Mouse (Mus musculus): Measurements from ENCODE around the gene Mgat4e.
"Not testable (repeated sequence)": the region's sequence is repeated elsewhere in the genome, so short reads cannot be mapped to it uniquely, and the experiment has no call there.

Gene Mgat4e

GRCm38 (mm10) chr1:134555871-134556670, 6.6 kb upstream of the Mgat4e start:
- DNase-seq = no peak

- DNase-seq = no peak
Observed at GRCm38 (mm10) chr1:134555240-134555870, 5.9 kb upstream of the Mgat4e start.

GRCm38 (mm10) chr1:134552396-134552795, 2.9 kb upstream of the Mgat4e start:
- no peak for DNase-seq

GRCm38 (mm10) chr1:134551869-134552268, 2.4 kb upstream of the Mgat4e start:
- no peak for DNase-seq

- no peak for DNase-seq
Observed at GRCm38 (mm10) chr1:134548231-134548630, 1.3 kb downstream of the Mgat4e start.

- no peak for DNase-seq
Observed at GRCm38 (mm10) chr1:134540610-134541009, 8.9 kb downstream of the Mgat4e start.

- no peak for DNase-seq
Observed at GRCm38 (mm10) chr1:134535513-134535912, 14.0 kb downstream of the Mgat4e start.

GRCm38 (mm10) chr1:134535054-134535453, 14.4 kb downstream of the Mgat4e start:
- DNase-seq = no peak

- not testable (repeated sequence) for DNase-seq
Observed at GRCm38 (mm10) chr1:134533710-134534109, 15.8 kb downstream of the Mgat4e start.

- DNase-seq = no peak
Observed at GRCm38 (mm10) chr1:134530618-134531017, 18.9 kb downstream of the Mgat4e start.

- no peak for DNase-seq
Observed at GRCm38 (mm10) chr1:134526752-134527151, 22.7 kb downstream of the Mgat4e start.

GRCm38 (mm10) chr1:134525015-134525414, 24.5 kb downstream of the Mgat4e start:
- DNase-seq = no peak

- DNase-seq = no peak
Observed at GRCm38 (mm10) chr1:134524424-134524823, 25.1 kb downstream of the Mgat4e start.

- no peak for DNase-seq
Observed at GRCm38 (mm10) chr1:134522325-134522724, 27.2 kb downstream of the Mgat4e start.

GRCm38 (mm10) chr1:134521163-134521562, 28.3 kb downstream of the Mgat4e start:
- no peak for DNase-seq

- DNase-seq = no peak
Observed at GRCm38 (mm10) chr1:134520001-134520721, 29.3 kb downstream of the Mgat4e start.

- not testable (repeated sequence) for DNase-seq
Observed at GRCm38 (mm10) chr1:134519201-134519600, 30.3 kb downstream of the Mgat4e start.

GRCm38 (mm10) chr1:134518677-134519076, 30.8 kb downstream of the Mgat4e start:
- peak; percentile 88 for DNase-seq

- not testable (repeated sequence) for DNase-seq
Observed at GRCm38 (mm10) chr1:134517841-134518240, 31.6 kb downstream of the Mgat4e start.

- no peak for DNase-seq
Observed at GRCm38 (mm10) chr1:134516491-134517198, 32.8 kb downstream of the Mgat4e start.

- DNase-seq = no peak
Observed at GRCm38 (mm10) chr1:134515891-134516290, 33.6 kb downstream of the Mgat4e start.

- DNase-seq = no peak
Observed at GRCm38 (mm10) chr1:134513876-134514590, 35.4 kb downstream of the Mgat4e start.
